Mouse (Mus musculus) urinary bladder, adult 2 months (tissue): Measurements from ENCODE around the gene Olfr201. TPM values are rescaled to one million over a fixed set of nuclear protein-coding genes. Genes with fewer than 3 reads are reported as not detected.
"Not testable (repeated sequence)": the region's sequence is repeated elsewhere in the genome, so short reads cannot be mapped to it uniquely, and the experiment has no call there.

ENCODE experiments used
- DNase-seq: peaks from one replicate; pipeline ENCODE4 v3.0.0; 2022; ENCODE audit warnings: low spot score
- polyA plus RNA-seq: library from polyadenylated mRNA; depleted of rRNA; stranded (reverse); fragments of >200 nt; gene quantifications from 2 replicates; pipeline ENCODE4 v1.2.3, GENCODE M21; 2012; rRNA removed

The Olfr201 gene
- polyA plus RNA-seq = not detected in 2 replicates

- not testable (repeated sequence) for DNase-seq
These were observed at the start of gene Olfr201 for GRCm38 (mm10) chr16:59272532-59272931. TSS of gene Olfr201 (minus strand) at chr16:59272632.

DNA sequence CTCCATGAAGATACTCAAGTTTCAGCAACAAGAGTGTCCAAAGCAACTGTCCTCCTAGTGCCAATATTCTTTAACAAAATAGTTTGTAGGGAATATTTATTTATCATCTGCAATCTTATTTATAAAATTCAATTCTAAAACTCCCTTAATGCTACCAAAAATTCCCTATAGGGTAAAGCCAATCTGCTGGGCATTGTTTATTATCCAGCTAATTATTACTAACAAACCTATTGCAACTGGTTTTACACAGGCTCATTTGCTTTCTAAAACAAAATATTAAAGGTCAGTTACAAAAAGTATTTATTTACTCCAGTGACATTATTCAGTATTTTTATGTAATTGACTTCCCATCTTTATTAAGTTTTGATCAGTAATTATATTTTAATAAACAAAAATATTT lies 45.7 kb upstream of the Olfr201 start, which contains the start of gene Olfr204:
Olfr204 (minus strand) TSS at position 101 of the 400 bp plus-strand sequence.
- DNase-seq = no peak

- DNase-seq = no peak
These were observed 26.1 kb upstream of the Olfr201 start, which contains the start of gene Olfr203 for GRCm38 (mm10) chr16:59298581-59298980. TSS of gene Olfr203 (plus strand) at chr16:59298881.

DNA sequence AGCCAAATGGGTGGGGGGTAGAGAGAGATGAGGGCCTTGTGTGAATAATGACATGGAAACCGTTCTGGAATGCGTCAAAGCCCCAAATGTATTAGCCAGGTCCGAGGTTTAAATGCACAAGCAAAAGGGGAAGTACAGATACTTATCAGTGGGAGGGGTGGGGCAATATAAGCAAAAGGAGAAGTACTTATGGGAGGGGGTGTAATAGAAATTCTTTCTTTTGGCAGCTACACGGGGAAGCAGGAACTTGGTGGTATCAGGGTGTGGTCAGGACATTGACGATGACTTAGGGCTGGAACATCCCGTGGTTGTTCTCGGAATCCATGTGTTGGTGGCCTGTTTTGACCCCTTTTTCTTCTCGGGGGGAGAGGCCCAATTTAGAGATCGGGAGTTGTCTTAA lies 15.1 kb upstream of the Olfr201 start:
- not testable (repeated sequence) for DNase-seq

GRCm38 (mm10) chr16:59286693-59287092 lies 14.3 kb upstream of the Olfr201 start, which contains the start of gene Olfr202:
TSS of gene Olfr202 (minus strand) at chr16:59286793.
- no peak for DNase-seq

- no peak for DNase-seq
These were observed 11.0 kb upstream of the Olfr201 start for GRCm38 (mm10) chr16:59283476-59283875.

DNA sequence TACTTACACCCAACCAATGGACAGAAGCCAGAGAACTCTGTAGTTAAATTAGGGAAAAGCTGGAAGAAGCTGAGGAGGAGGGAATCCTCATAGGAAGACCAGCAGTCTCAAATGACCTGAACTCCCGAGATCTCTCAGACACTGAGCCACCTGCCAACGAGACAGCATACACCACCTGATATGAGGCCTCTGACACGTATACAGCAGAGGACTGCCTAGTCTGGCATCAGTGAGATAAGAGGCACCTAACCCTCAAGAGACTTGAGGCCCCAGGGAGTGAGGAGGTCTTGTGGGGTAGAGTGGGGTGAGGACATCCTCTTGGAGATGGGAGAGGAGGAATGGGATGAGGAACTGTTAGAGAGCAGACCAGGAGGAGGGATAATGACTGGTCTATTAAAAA lies 8.1 kb upstream of the Olfr201 start:
- no peak for DNase-seq

DNA sequence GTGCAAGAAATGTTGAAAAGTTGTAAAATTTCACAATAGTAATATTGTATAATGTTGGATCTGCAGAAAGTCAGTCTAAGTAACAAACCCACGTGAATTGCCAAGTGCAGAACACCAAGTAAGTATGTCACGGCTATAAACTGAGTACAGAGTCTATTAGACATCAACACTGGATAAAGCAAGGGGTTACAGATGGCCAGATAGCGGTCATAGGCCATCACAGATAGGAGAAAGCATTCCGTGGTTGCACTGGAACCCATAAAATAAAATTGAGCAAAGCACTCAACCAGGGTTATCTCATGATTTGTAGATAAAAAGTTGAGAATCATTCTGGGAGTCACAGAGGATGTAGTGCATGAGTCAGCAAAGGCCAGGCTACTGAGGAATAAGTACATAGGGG lies 3.3 kb downstream of the Olfr201 start:
- DNase-seq = not testable (repeated sequence)

DNA sequence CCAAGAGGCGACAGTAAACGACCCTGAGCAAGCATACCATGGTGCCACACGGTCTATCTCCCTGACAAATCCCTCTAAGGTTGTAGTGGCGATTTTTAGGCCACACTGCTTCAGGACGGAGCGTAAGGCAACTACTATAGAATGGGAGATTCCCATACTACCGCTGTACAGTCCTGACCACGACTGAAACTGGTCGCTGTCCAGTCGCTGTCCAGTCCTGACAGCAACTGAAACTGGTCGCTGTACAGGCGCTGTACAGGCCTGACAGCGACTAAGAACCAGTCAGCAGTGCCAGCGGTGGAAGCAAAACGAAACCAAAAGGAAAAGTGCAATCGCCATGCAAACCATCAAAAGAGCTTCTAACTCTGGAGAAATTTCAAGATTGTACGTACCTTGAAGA lies 22.7 kb downstream of the Olfr201 start:
- DNase-seq = no peak

- DNase-seq = not testable (repeated sequence)
These were observed 52.8 kb downstream of the Olfr201 start, which contains the start of gene Olfr199 for GRCm38 (mm10) chr16:59219667-59220066. TSS of gene Olfr199 (minus strand) at chr16:59219767.

- not testable (repeated sequence) for DNase-seq
These were observed 54.6 kb downstream of the Olfr201 start for GRCm38 (mm10) chr16:59217861-59218260.

Other genes with a start within 250 kb of the Olfr201 start
- gene Olfr186, start 242.3 kb downstream of the Olfr201 start, polyA plus RNA-seq = not detected in 2 replicates
- not detected in 2 replicates for gene Olfr187, start 232.9 kb downstream of the Olfr201 start, polyA plus RNA-seq
- gene Olfr190, start 194.6 kb downstream of the Olfr201 start, polyA plus RNA-seq = not detected in 2 replicates
- gene Olfr191, start 182.8 kb downstream of the Olfr201 start, polyA plus RNA-seq = not detected in 2 replicates
- gene Olfr193, start 160.8 kb downstream of the Olfr201 start, polyA plus RNA-seq = not detected in 2 replicates
- not detected in 2 replicates for gene Olfr194, start 151.6 kb downstream of the Olfr201 start, polyA plus RNA-seq
- 0.03 TPM in 1 of 2 replicates, not detected in the other for gene Olfr195, start 125.6 kb downstream of the Olfr201 start, polyA plus RNA-seq
- gene Olfr196, start 102.2 kb downstream of the Olfr201 start, polyA plus RNA-seq = not detected in 2 replicates
- not detected in 2 replicates for gene Olfr198, start 69.1 kb downstream of the Olfr201 start, polyA plus RNA-seq
- not detected in 2 replicates for gene Olfr199, start 52.9 kb downstream of the Olfr201 start, polyA plus RNA-seq
- not detected in 2 replicates for gene Olfr202, start 14.2 kb upstream of the Olfr201 start, polyA plus RNA-seq
- not detected in 2 replicates for gene Olfr203, start 26.2 kb upstream of the Olfr201 start, polyA plus RNA-seq
- not detected in 2 replicates for gene Olfr204, start 45.6 kb upstream of the Olfr201 start, polyA plus RNA-seq
- not detected in 2 replicates for gene Olfr205, start 58.5 kb upstream of the Olfr201 start, polyA plus RNA-seq
- not detected in 2 replicates for gene Olfr206, start 76.6 kb upstream of the Olfr201 start, polyA plus RNA-seq
- not detected in 2 replicates for gene Olfr209, start 91.4 kb upstream of the Olfr201 start, polyA plus RNA-seq
- not detected in 2 replicates for gene Gabrr3, start 134.7 kb upstream of the Olfr201 start, polyA plus RNA-seq
- gene Riox2, start 199.1 kb upstream of the Olfr201 start, polyA plus RNA-seq = 17.1 and 21.9 TPM in 2 replicates